Mouse (Mus musculus): ENCODE data around the gene Ralgapa2. TPM values are rescaled to one million over a fixed set of nuclear protein-coding genes. Genes with fewer than 3 reads are reported as not detected.

Ralgapa2 gene
- polyA plus RNA-seq, 1 experiment: 17.8 TPM

DNA sequence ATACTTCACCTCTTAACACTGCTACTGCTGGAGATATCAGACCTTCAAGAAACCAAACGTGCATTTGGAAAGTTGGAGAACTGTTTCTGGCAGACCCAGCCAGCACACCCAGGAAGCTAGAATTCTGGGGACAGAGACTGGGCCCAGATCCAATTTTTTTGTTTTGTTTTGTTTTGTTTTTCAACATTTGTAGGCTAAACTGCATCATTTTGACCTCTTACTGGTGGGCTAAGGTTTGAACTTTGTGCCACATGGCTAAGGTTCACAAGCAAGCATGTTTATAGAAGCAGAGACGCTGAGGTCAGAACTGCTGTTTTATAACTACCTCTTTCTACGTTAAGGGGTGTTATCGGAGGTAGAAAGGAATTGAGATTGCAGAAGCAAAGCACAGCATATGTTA is 39.7 kb upstream of the Ralgapa2 start:
- no peak overlapping the region for H3K27ac ChIP-seq (ENCODE audit: control insufficient read depth, insufficient read depth, low read length)
- H3K27me3 ChIP-seq (ENCODE audit: control insufficient read depth, insufficient read depth, low read length): no peaks in the 10 kb centered on the region
- 87% methylated on average over 4 of the region's 4 CpGs for WGBS
- no peaks in the 10 kb centered on the region for H3K36me3 ChIP-seq (ENCODE audit: control insufficient read depth, insufficient read depth, low read length)
- DNase-seq: no peak
- TF ChIP-seq CTCF (IDR thresholded peaks at IDR 0.05; ENCODE audit: borderline replicate concordance, control insufficient read depth, extremely low read depth, insufficient read depth, low read length, poor library complexity): no peak
- no peak for TF ChIP-seq POLR2A (IDR thresholded peaks at IDR 0.05; ENCODE audit: control insufficient read depth, extremely low read depth, insufficient read depth, low read length, poor library complexity)
- no peaks in the 10 kb centered on the region for H3K4me1 ChIP-seq (replicated peaks; ENCODE audit: control insufficient read depth, insufficient read depth, low read length)
- H3K4me3 ChIP-seq (ENCODE audit: control insufficient read depth, insufficient read depth, low read length): no peak overlapping the region

DNA sequence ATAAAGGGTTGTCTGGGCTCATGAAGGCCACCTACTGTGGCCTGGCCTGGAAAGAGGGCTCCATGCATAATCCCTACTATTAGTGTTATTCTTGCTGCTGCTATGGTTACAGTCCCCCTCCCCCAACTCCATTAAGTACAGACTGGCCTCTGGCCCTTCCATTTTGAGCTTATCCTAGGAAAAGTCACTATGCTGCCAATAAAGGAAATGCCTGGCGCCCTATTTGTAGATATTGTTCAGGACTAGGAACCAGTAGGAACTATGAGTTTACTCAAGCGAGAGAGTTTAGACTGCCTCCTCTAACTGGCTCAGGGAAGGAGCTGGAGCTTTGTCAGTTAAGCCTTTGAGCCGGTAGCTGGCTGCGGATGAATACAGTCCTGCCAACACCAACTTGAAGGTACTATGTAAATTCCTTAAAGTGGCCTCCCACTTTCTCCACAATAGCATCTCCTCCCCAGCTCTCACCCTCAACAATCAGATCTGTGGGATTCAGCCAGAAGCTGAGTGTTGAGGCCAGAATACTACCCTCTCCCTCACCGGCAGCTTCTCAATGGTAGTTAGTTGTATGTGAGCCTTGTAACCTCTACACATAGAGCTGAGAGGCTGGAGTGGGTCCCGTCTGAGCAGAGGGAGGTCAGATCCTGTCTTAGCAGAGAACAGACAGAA is 37.1 kb upstream of the Ralgapa2 start:
- no peak for DNase-seq
- Histone ChIP-seq H3K4me1 (replicated peaks; ENCODE audit: control insufficient read depth, insufficient read depth, low read length) (no peaks in the 10 kb centered on the region), H3K27ac (ENCODE audit: control insufficient read depth, insufficient read depth, low read length) (no peak overlapping the region), H3K36me3 (ENCODE audit: control insufficient read depth, insufficient read depth, low read length) (no peaks in the 10 kb centered on the region), H3K27me3 (ENCODE audit: control insufficient read depth, insufficient read depth, low read length) (no peaks in the 10 kb centered on the region), H3K4me3 (ENCODE audit: control insufficient read depth, insufficient read depth, low read length) (no peak overlapping the region)
- 92% methylated on average over 6 of the region's 6 CpGs for whole genome bisulfite sequencing
- no peak for TF ChIP-seq POLR2A (IDR thresholded peaks at IDR 0.05; ENCODE audit: control insufficient read depth, extremely low read depth, insufficient read depth, low read length, poor library complexity)
- no peak for TF ChIP-seq CTCF (IDR thresholded peaks at IDR 0.05; ENCODE audit: borderline replicate concordance, control insufficient read depth, extremely low read depth, insufficient read depth, low read length, poor library complexity)

DNA sequence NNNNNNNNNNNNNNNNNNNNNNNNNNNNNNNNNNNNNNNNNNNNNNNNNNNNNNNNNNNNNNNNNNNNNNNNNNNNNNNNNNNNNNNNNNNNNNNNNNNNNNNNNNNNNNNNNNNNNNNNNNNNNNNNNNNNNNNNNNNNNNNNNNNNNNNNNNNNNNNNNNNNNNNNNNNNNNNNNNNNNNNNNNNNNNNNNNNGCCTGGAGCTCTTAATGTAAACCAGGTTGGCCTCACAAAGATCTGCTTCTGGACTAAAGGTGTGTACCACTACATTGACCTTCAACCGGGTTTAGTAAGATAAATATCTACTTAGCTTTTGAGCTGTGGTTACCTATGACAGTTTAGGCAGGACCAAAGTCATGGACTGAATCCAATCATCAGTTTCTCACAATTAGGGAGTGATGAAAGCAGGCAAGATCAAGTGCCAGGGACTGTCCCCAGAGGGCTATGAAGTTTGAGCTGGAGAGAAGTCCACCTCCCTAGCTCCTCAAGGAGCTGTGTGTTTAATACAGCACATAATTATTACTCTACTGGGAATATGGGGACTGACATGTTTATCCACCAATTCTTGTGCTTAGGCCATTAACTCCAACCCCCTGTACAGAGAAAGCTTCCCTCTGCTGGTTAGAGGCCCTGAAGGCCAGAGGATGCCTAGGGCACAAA is 32.1 kb upstream of the Ralgapa2 start:
- no peaks in the 10 kb centered on the region for H3K4me1 ChIP-seq (replicated peaks; ENCODE audit: control insufficient read depth, insufficient read depth, low read length)
- WGBS: 79% methylated on average over 1 of the region's 1 CpGs
- H3K27me3 ChIP-seq (ENCODE audit: control insufficient read depth, insufficient read depth, low read length): no peaks in the 10 kb centered on the region
- no peak for TF ChIP-seq POLR2A (IDR thresholded peaks at IDR 0.05; ENCODE audit: control insufficient read depth, extremely low read depth, insufficient read depth, low read length, poor library complexity)
- TF ChIP-seq CTCF (IDR thresholded peaks at IDR 0.05; ENCODE audit: borderline replicate concordance, control insufficient read depth, extremely low read depth, insufficient read depth, low read length, poor library complexity): no peak
- DNase-seq: no peak
- no peaks in the 10 kb centered on the region for H3K36me3 ChIP-seq (ENCODE audit: control insufficient read depth, insufficient read depth, low read length)
- H3K4me3 ChIP-seq (ENCODE audit: control insufficient read depth, insufficient read depth, low read length): no peak overlapping the region
- no peak overlapping the region for H3K27ac ChIP-seq (ENCODE audit: control insufficient read depth, insufficient read depth, low read length)

DNA sequence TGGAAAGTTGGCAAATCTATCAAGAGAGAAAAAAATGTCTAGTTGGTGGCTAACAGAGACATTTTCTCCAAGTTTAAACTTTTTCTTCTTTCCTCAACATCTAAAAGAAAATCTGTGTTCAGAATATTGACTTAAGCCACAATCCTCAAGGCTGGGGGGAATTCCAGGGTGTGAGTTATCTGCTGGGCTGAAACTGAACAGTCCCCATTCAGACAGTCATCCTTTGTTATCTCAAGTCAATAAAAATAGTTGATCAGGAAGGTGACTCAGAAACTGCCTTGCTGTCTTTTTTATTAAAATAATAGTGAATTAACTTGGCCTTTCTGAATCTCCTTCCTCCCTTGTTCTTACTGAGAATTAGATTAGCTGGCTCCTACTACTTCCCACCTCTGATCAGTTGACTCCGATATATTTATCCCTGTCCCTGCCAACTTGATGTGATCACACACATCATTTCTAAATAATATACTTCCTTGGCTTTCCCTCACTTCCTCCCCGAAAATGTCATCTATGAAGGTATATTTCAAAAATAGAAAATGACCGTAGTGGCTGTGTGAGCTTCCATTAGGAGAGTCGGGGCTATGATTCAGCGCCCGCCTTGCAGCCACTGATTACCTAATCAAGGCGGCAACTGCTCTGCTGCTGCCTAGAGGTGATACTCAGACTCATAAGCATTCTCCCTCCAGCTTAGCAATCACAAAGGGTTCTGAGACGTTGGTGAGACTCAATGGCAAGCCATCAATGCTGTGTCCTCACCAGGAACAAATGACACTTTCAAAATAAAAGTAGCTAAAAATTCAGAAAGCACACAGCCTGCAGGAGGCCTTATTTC is 21.2 kb upstream of the Ralgapa2 start:
- 65% methylated on average over 8 of the region's 8 CpGs for WGBS
- Histone ChIP-seq H3K4me1 (replicated peaks; ENCODE audit: control insufficient read depth, insufficient read depth, low read length) (no peaks in the 10 kb centered on the region), H3K36me3 (ENCODE audit: control insufficient read depth, insufficient read depth, low read length) (no peaks in the 10 kb centered on the region), H3K27ac (ENCODE audit: control insufficient read depth, insufficient read depth, low read length) (no peak overlapping the region), H3K4me3 (ENCODE audit: control insufficient read depth, insufficient read depth, low read length) (no peak overlapping the region), H3K27me3 (ENCODE audit: control insufficient read depth, insufficient read depth, low read length) (no peaks in the 10 kb centered on the region; the same call in 1 of the 2 replicates)
- TF ChIP-seq POLR2A (IDR thresholded peaks at IDR 0.05; ENCODE audit: control insufficient read depth, extremely low read depth, insufficient read depth, low read length, poor library complexity) (no peak), CTCF (IDR thresholded peaks at IDR 0.05; ENCODE audit: borderline replicate concordance, control insufficient read depth, extremely low read depth, insufficient read depth, low read length, poor library complexity) (no peak)
- DNase-seq: no peak

DNA sequence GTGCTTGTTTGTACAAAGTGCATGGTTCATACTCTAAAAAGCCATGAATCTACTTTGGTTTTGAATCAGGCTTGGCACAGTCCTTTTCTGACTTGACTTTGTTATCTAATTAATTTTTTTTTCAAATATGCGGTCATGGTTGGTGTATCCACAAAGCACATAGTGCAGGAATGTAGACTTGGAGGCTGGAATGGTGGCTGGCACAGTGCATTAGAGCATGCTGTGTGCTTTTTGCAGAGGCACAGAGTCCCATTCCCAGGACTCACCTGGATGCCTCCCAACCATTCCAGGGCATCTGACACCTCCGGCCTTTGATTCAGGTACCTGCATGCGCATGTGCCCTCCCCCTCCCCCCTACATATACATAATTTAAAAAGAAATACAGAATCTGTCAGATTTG is 20.3 kb upstream of the Ralgapa2 start:
- H3K4me1 ChIP-seq (replicated peaks; ENCODE audit: control insufficient read depth, insufficient read depth, low read length): no peaks in the 10 kb centered on the region
- H3K27me3 ChIP-seq (ENCODE audit: control insufficient read depth, insufficient read depth, low read length): no peaks in the 10 kb centered on the region; the same call in 1 of the 2 replicates
- no peak for DNase-seq
- no peaks in the 10 kb centered on the region for H3K36me3 ChIP-seq (ENCODE audit: control insufficient read depth, insufficient read depth, low read length)
- no peak overlapping the region for H3K4me3 ChIP-seq (ENCODE audit: control insufficient read depth, insufficient read depth, low read length)
- no peak overlapping the region for H3K27ac ChIP-seq (ENCODE audit: control insufficient read depth, insufficient read depth, low read length)
- 96% methylated on average over 3 of the region's 3 CpGs for WGBS
- TF ChIP-seq CTCF (IDR thresholded peaks at IDR 0.05; ENCODE audit: borderline replicate concordance, control insufficient read depth, extremely low read depth, insufficient read depth, low read length, poor library complexity) (no peak), POLR2A (IDR thresholded peaks at IDR 0.05; ENCODE audit: control insufficient read depth, extremely low read depth, insufficient read depth, low read length, poor library complexity) (no peak)

DNA sequence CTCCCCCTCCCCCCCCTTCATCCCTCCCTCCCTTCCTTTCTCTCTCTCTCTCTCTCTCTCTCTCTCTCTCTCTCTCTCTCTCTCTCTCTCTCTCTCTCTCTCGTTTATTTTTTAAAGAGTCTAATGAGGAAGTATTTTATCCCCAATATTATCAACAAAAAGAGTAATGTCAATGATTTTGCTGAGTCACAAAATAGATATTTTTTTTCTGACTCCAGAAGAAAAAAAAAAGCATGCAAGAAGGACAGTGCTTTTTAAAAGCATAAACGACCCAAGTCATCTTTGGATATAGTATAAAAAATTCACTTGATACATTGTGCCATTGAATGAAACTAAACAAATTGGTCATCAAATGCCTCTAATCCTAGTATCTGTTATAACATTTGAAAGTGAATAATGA is 13.3 kb upstream of the Ralgapa2 start:
- WGBS: 27% methylated on average over 2 of the region's 2 CpGs
- H3K4me3 ChIP-seq (ENCODE audit: control insufficient read depth, insufficient read depth, low read length): no peak overlapping the region
- no peaks in the 10 kb centered on the region for H3K4me1 ChIP-seq (replicated peaks; ENCODE audit: control insufficient read depth, insufficient read depth, low read length)
- no peak for TF ChIP-seq CTCF (IDR thresholded peaks at IDR 0.05; ENCODE audit: borderline replicate concordance, control insufficient read depth, extremely low read depth, insufficient read depth, low read length, poor library complexity)
- TF ChIP-seq POLR2A (IDR thresholded peaks at IDR 0.05; ENCODE audit: control insufficient read depth, extremely low read depth, insufficient read depth, low read length, poor library complexity): no peak
- H3K27me3 ChIP-seq (ENCODE audit: control insufficient read depth, insufficient read depth, low read length): no peaks in the 10 kb centered on the region
- no peaks in the 10 kb centered on the region for H3K36me3 ChIP-seq (ENCODE audit: control insufficient read depth, insufficient read depth, low read length)
- no peak for DNase-seq
- H3K27ac ChIP-seq (ENCODE audit: control insufficient read depth, insufficient read depth, low read length): no peak overlapping the region
